Mouse (Mus musculus) heart, adult 2 months (tissue): ENCODE measurements around the gene Fbxw8.

Experiments
- CTCF ChIP-seq: fragments of 200-600 bp; IDR thresholded peaks from 2 replicates; pipeline ENCODE4 v1.8.1; 2022; ENCODE audit warnings: antibody characterized with exemption, mild to moderate bottlenecking, moderate library complexity
- POLR2A ChIP-seq: fragments of 200-500 bp; IDR thresholded peaks from 2 replicates; pipeline ENCODE4 v1.6.1; 2011; ENCODE audit warnings: mild to moderate bottlenecking, low read depth, low read length, control low read depth; ENCODE audit not compliant: insufficient read depth

DNA sequence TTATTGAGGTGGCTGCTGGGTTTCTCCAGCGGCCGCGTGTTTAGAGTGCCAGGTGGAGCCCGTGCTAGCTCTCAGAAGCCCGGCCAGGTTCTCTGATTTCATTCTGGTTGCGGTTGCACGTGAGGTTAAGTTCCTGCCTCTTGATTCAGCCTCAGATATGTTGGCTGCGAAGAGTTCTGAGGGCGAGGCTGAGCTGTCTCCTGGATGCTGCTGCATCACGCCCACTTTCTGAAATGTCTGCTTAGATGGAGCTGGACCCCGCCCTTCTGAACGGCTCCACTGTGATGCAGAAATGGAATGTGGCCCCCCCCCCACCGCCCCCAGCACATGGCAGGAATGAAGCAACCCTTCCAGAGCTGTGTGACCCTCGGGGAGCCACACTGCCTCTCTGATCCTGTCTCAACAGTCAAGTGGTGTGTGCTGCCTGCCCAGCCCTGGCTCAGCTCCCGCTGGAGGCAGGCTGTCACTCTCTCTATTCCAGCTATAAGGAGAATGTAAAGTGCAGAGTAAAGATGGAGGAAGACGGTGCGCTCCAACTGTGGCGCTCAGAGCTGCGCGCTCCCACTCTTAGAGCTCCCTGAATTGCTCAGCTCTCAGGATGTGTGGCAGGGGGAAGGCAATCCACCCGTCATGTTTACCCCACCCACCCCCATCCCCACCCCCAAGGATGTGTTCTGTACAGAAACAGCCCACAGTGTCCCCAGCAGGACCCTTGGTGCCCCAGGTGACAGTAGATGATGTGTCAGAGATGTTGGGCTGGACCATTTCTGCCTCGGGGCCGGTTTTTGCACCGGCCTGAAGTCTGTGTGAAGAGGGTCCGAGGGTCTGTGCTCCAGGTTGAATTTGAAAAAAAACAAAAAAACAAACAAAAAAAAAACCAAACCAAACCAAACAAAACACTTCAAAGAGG is 118.1 kb downstream of the Fbxw8 start:
- TF ChIP-seq CTCF = no peak
- TF ChIP-seq POLR2A = no peak
